In the genomic region with DNA sequence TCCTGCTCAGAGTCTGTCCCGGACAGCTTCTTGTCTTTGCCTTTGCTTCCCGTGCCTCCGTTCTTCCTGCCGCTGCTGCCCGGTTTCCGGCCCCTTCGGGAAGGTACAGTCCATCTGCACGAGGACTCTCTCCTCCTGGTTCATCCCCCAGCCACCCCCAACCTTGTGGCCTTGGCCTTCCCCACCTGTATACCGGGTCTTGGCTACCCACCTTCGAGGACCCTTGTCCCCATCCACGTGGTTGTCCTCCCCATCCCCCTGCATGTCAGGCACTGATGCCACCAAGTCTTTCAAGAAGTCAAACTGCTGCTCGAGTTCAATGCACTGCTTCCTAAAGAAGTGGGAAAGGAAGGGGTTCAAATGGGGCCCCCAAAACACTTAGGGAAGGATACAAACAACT, we compare ENCODE assay signal across 8 mouse cellular contexts. TPM values are rescaled to one million over a fixed set of nuclear protein-coding genes. Genes with fewer than 3 reads are reported as not detected.
DNase-seq lines count a peak whose midpoint lies in the region; ATAC-seq and TF ChIP-seq lines count a peak whose summit lies in the region.

No protein-coding gene starts in this region.

- TF ChIP-seq CTCF in bone marrow macrophage, adult 2 months (IDR thresholded peaks at IDR 0.05; ENCODE audit: low read depth, low read length), result no peak

- WGBS in forebrain, embryonic 16.5 days, result 63% methylated on average over 12 of the region's 12 CpGs
- WGBS in liver, embryonic 15.5 days (ENCODE audit: insufficient replicate concordance), result 63% methylated on average over 12 of the region's 12 CpGs

- H3K27ac ChIP-seq in bone marrow macrophage, adult 2 months (ENCODE audit: insufficient read depth, low read depth, low read length), result no peak overlapping the region
- H3K27ac ChIP-seq in forebrain, embryonic 16.5 days (ENCODE audit: low read length), result no peak overlapping the region
- H3K27ac ChIP-seq in liver, embryonic 15.5 days (replicated peaks), result peak overlapping the region; percentile 92

- no peaks in the 10 kb centered on the region for H3K9me3 ChIP-seq in forebrain, embryonic 16.5 days (ENCODE audit: control insufficient read depth, low read length)
- no peaks in the 10 kb centered on the region for H3K9me3 ChIP-seq in liver, embryonic 15.5 days (replicated peaks)

- H3K27me3 ChIP-seq in forebrain, embryonic 16.5 days (replicated peaks; ENCODE audit: control insufficient read depth, insufficient read depth, low read length), result no peaks in the 10 kb centered on the region
- H3K27me3 ChIP-seq in liver, embryonic 15.5 days, result no peaks in the 10 kb centered on the region

- peak overlapping the region; percentile 92 for H3K9ac ChIP-seq in forebrain, embryonic 16.5 days (replicated peaks; ENCODE audit: low read depth, low read length)
- H3K9ac ChIP-seq in liver, embryonic 15.5 days, result peak overlapping the region; percentile 85; the same call in 1 of the 2 replicates

- H3K4me3 ChIP-seq in bone marrow macrophage, adult 2 months (ENCODE audit: insufficient read depth, low read length), result peak overlapping the region; percentile 92
- peak overlapping the region; percentile 78 for H3K4me3 ChIP-seq in forebrain, embryonic 16.5 days (replicated peaks; ENCODE audit: low read length)
- H3K4me3 ChIP-seq in liver, embryonic 15.5 days (replicated peaks), result peak overlapping the region; percentile 91

- peaks cover 9% of the 10 kb centered on the region; the same call in 1 of the 2 replicates for H3K36me3 ChIP-seq in forebrain, embryonic 16.5 days (ENCODE audit: control insufficient read depth, insufficient read depth)
- H3K36me3 ChIP-seq in liver, embryonic 15.5 days (replicated peaks), result peaks cover 41% of the 10 kb centered on the region

- no peak for ATAC-seq in forebrain, embryonic 16.5 days
- ATAC-seq in liver, embryonic 15.5 days (ENCODE audit: insufficient read depth), result no peak

- DNase-seq in kidney, adult 9 months, result peak; percentile 29
- no peak for DNase-seq in kidney, adult 8-10 months
- DNase-seq in gastrocnemius, postnatal 10 days, result no peak
- DNase-seq in adrenal gland, adult 2 months, result no peak
- no peak for DNase-seq in urinary bladder, adult 18-20 months (ENCODE audit: low spot score in 2 of 2)

- H3K4me1 ChIP-seq in bone marrow macrophage, adult 2 months (ENCODE audit: control insufficient read depth, insufficient read depth, low read length), result peaks cover 16% of the 10 kb centered on the region; the same call in 1 of the 2 replicates
- peaks cover 37% of the 10 kb centered on the region for H3K4me1 ChIP-seq in forebrain, embryonic 16.5 days (replicated peaks; ENCODE audit: control insufficient read depth, insufficient read depth, low read length)
- H3K4me1 ChIP-seq in liver, embryonic 15.5 days (replicated peaks), result peaks cover 35% of the 10 kb centered on the region

- TF ChIP-seq POLR2A in bone marrow macrophage, adult 2 months (IDR thresholded peaks at IDR 0.05; ENCODE audit: borderline replicate concordance, low read depth, low read length), result no peak

- peak overlapping the region; percentile 91 for H3K4me2 ChIP-seq in forebrain, embryonic 16.5 days (ENCODE audit: low read length)
- H3K4me2 ChIP-seq in liver, embryonic 15.5 days, result peak overlapping the region; percentile 98

RNA-seq across cellular contexts. Expression of a gene that starts 1.2 kb away (rescaled TPM):
- polyA plus RNA-seq in bone marrow macrophage, adult 2 months (2012; ENCODE audit: insufficient read depth, insufficient read length, missing spikeins), result 160 and 167 TPM in 2 replicates
- 283 and 294 TPM in 2 replicates for polyA plus RNA-seq in forebrain, embryonic 16.5 days (2015; fragmentation: Nextera tagmentation; extraction: Ambion mirVana)
- 61.1 and 64.6 TPM in 2 replicates for polyA plus RNA-seq in liver, embryonic 15.5 days (2015; fragmentation: Nextera tagmentation; extraction: Ambion mirVana)
- total RNA-seq in gastrocnemius, postnatal 10 days (2021), result 100 to 1,000 TPM; 513 to 561 TPM
- total RNA-seq in adrenal gland, adult 2 months (2021), result 100 to 1,000 TPM; 273 to 290 TPM
- 127 and 159 TPM in 2 replicates for polyA plus RNA-seq in adrenal gland, adult 2 months (2012; rRNA removed)

RNA-seq across cellular contexts. Expression of a gene that starts 1.4 kb away (rescaled TPM):
- 47.5 and 53.7 TPM in 2 replicates for polyA plus RNA-seq in bone marrow macrophage, adult 2 months (2012; ENCODE audit: insufficient read depth, insufficient read length, missing spikeins)
- 61.1 and 62.9 TPM in 2 replicates for polyA plus RNA-seq in forebrain, embryonic 16.5 days (2015; fragmentation: Nextera tagmentation; extraction: Ambion mirVana)
- polyA plus RNA-seq in liver, embryonic 15.5 days (2015; fragmentation: Nextera tagmentation; extraction: Ambion mirVana), result 17.6 and 19.8 TPM in 2 replicates
- total RNA-seq in gastrocnemius, postnatal 10 days (2021), result 10 to 100 TPM; 47.8 to 50.5 TPM
- 10 to 100 TPM; 48.8 to 53.3 TPM for total RNA-seq in adrenal gland, adult 2 months (2021)
- 109 and 115 TPM in 2 replicates for polyA plus RNA-seq in adrenal gland, adult 2 months (2012; rRNA removed)

RNA-seq across cellular contexts. Expression of a gene that starts 21.2 kb away (rescaled TPM):
- polyA plus RNA-seq in bone marrow macrophage, adult 2 months (2012; ENCODE audit: insufficient read depth, insufficient read length, missing spikeins), result not detected in 2 replicates
- polyA plus RNA-seq in forebrain, embryonic 16.5 days (2015; fragmentation: Nextera tagmentation; extraction: Ambion mirVana), result not detected in 2 replicates
- polyA plus RNA-seq in liver, embryonic 15.5 days (2015; fragmentation: Nextera tagmentation; extraction: Ambion mirVana), result 0.46 TPM in 1 of 2 replicates, not detected in the other
- under 1 TPM in 1 of 2 experiments, not detected in 1; 0.23 TPM for total RNA-seq in gastrocnemius, postnatal 10 days (2021)
- not detected for total RNA-seq in adrenal gland, adult 2 months (2021)
- not detected in 2 replicates for polyA plus RNA-seq in adrenal gland, adult 2 months (2012; rRNA removed)

RNA-seq across cellular contexts. Expression of a gene that starts 23.8 kb away (rescaled TPM):
- 0.50 and 1.6 TPM in 2 replicates for polyA plus RNA-seq in bone marrow macrophage, adult 2 months (2012; ENCODE audit: insufficient read depth, insufficient read length, missing spikeins)
- polyA plus RNA-seq in forebrain, embryonic 16.5 days (2015; fragmentation: Nextera tagmentation; extraction: Ambion mirVana), result not detected in 2 replicates
- not detected in 2 replicates for polyA plus RNA-seq in liver, embryonic 15.5 days (2015; fragmentation: Nextera tagmentation; extraction: Ambion mirVana)
- not detected for total RNA-seq in gastrocnemius, postnatal 10 days (2021)
- total RNA-seq in adrenal gland, adult 2 months (2021), result 1 to 10 TPM in 1 of 2 experiments, not detected in 1; 1.2 TPM
- 0.06 and 0.16 TPM in 2 replicates for polyA plus RNA-seq in adrenal gland, adult 2 months (2012; rRNA removed)

RNA-seq across cellular contexts. Expression of a gene that starts 34.1 kb away (rescaled TPM):
- 3.6 and 4.2 TPM in 2 replicates for polyA plus RNA-seq in bone marrow macrophage, adult 2 months (2012; ENCODE audit: insufficient read depth, insufficient read length, missing spikeins)
- 8.6 and 8.8 TPM in 2 replicates for polyA plus RNA-seq in forebrain, embryonic 16.5 days (2015; fragmentation: Nextera tagmentation; extraction: Ambion mirVana)
- 1.6 TPM in 2 replicates for polyA plus RNA-seq in liver, embryonic 15.5 days (2015; fragmentation: Nextera tagmentation; extraction: Ambion mirVana)
- total RNA-seq in gastrocnemius, postnatal 10 days (2021), result 1 to 10 TPM; 8.2 to 9.1 TPM
- total RNA-seq in adrenal gland, adult 2 months (2021), result 10 to 100 TPM in 1 of 2 experiments, 1 to 10 TPM in 1; 3.5 to 10.5 TPM
- 13.5 and 13.9 TPM in 2 replicates for polyA plus RNA-seq in adrenal gland, adult 2 months (2012; rRNA removed)
